Mouse (Mus musculus) C2C12 (cell line): ENCODE results near the gene Arl9. TPM values are rescaled to one million over a fixed set of nuclear protein-coding genes. Genes with fewer than 3 reads are reported as not detected.

Experiments
- H3K27me3 ChIP-seq: one replicate; pipeline ENCODE4 v1.6.1; 2011; ENCODE audit not compliant: control insufficient read depth, insufficient read depth, insufficient read length
- H3K36me3 ChIP-seq: one replicate; pipeline ENCODE4 v1.6.1; 2011; ENCODE audit not compliant: control insufficient read depth, insufficient read depth
- H3K4me3 ChIP-seq: one replicate; pipeline ENCODE4 v1.5.1; 2011; ENCODE audit warnings: mild to moderate bottlenecking, control low read depth; ENCODE audit not compliant: poor library complexity, insufficient read depth, severe bottlenecking
- H3K79me2 ChIP-seq: one replicate; pipeline ENCODE4 v1.6.1; 2011; ENCODE audit not compliant: control insufficient read depth, insufficient read depth
- H3K79me3 ChIP-seq: one replicate; pipeline ENCODE4 v1.6.1; 2011; ENCODE audit warnings: low read depth, control low read depth
- H3ac ChIP-seq: one replicate; pipeline ENCODE3; 2011; ENCODE audit warnings: low read depth; ENCODE audit not compliant: control insufficient read depth, insufficient read length
- CEBPB ChIP-seq: IDR thresholded peaks from one replicate; pipeline ENCODE4 v1.6.1; 2011; ENCODE audit warnings: low read depth, mild to moderate bottlenecking, control low read depth, moderate library complexity
- CTCF ChIP-seq: IDR thresholded peaks from one replicate; pipeline ENCODE4 v1.5.1; 2011; ENCODE audit not compliant: control insufficient read depth, insufficient read depth, insufficient read length
- FOSL1 ChIP-seq: IDR thresholded peaks from one replicate; pipeline ENCODE4 v1.8.0; 2011; ENCODE audit warnings: mild to moderate bottlenecking, low read length; ENCODE audit not compliant: poor library complexity, insufficient read depth, severe bottlenecking
- MAX ChIP-seq: IDR thresholded peaks from one replicate; pipeline ENCODE4 v1.6.1; 2011; ENCODE audit warnings: mild to moderate bottlenecking, control low read depth
- MYOD1 ChIP-seq: IDR thresholded peaks from one replicate; pipeline ENCODE4 v1.6.1; 2011; ENCODE audit warnings: low read depth; ENCODE audit not compliant: control insufficient read depth, insufficient read length
- MYOG ChIP-seq: IDR thresholded peaks from one replicate; pipeline ENCODE4 v1.6.1; 2011; ENCODE audit not compliant: control insufficient read depth, insufficient read length; ENCODE audit errors: extremely low read depth
- USF1 ChIP-seq: IDR thresholded peaks from one replicate; pipeline ENCODE4 v1.6.1; 2011; ENCODE audit warnings: low read depth, mild to moderate bottlenecking, control low read depth, moderate library complexity
- long read RNA-seq, 2 experiments: library from polyadenylated mRNA; unstranded; transcript quantifications; one replicate each; pipeline ENCODE4 v2.0.0; 2019 to 2020
- polyA plus RNA-seq: library from polyadenylated mRNA; unstranded; fragments of >200 nt; fragmentation: generic; extraction: Trizol; gene quantifications from one replicate; pipeline ENCODE4 v1.2.1, GENCODE M21; 2012; ENCODE audit warnings: missing spikeins

Gene Arl9
- not detected for polyA plus RNA-seq
- long read RNA-seq, experiment 1: 0 reads
- long read RNA-seq, experiment 2: 0 reads

- Histone ChIP-seq H3K4me3 (no peak within 1 kb of the TSS), H3K79me3 (no peaks in the 10 kb centered on the region), H3K79me2 (no peaks in the 10 kb centered on the region), H3K36me3 (peaks cover 19% of the 10 kb centered on the region), H3K27me3 (no peaks in the 10 kb centered on the region), H3ac (no peak within 1 kb of the TSS)
- TF ChIP-seq MAX (no peak), FOSL1 (no peak), MYOD1 (no peak), USF1 (no peak), CEBPB (no peak), MYOG (no peak), CTCF (no peak)
Measured at GRCm38 (mm10) chr5:77004051-77004821, at the start of gene Arl9. Gene Arl9 (plus strand): TSS chr5:77004055.

GRCm38 (mm10) chr5:76954271-76954900 lies 49.5 kb upstream of the Arl9 start:
- H3K79me3 ChIP-seq: peaks cover 53% of the 10 kb centered on the region
- H3K36me3 ChIP-seq: peaks cover 41% of the 10 kb centered on the region
- peaks cover 87% of the 10 kb centered on the region for H3K79me2 ChIP-seq
- H3K27me3 ChIP-seq: no peaks in the 10 kb centered on the region
- no peak for TF ChIP-seq USF1
- no peak for TF ChIP-seq CEBPB
- TF ChIP-seq FOSL1: no peak
- TF ChIP-seq MAX: no peak
- no peak for TF ChIP-seq CTCF
- no peak for TF ChIP-seq MYOG
- TF ChIP-seq MYOD1: no peak
- H3K4me3 ChIP-seq: no peak overlapping the region
- no peak overlapping the region for H3ac ChIP-seq

GRCm38 (mm10) chr5:76955474-76955873 lies 48.4 kb upstream of the Arl9 start:
- peaks cover 84% of the 10 kb centered on the region for H3K79me2 ChIP-seq
- no peaks in the 10 kb centered on the region for H3K27me3 ChIP-seq
- peaks cover 52% of the 10 kb centered on the region for H3K36me3 ChIP-seq
- TF ChIP-seq CEBPB (no peak), MYOG (no peak), USF1 (no peak), CTCF (no peak), FOSL1 (no peak), MYOD1 (no peak), MAX (no peak)
- H3K79me3 ChIP-seq: peaks cover 49% of the 10 kb centered on the region
- H3ac ChIP-seq: no peak overlapping the region
- H3K4me3 ChIP-seq: no peak overlapping the region

DNA sequence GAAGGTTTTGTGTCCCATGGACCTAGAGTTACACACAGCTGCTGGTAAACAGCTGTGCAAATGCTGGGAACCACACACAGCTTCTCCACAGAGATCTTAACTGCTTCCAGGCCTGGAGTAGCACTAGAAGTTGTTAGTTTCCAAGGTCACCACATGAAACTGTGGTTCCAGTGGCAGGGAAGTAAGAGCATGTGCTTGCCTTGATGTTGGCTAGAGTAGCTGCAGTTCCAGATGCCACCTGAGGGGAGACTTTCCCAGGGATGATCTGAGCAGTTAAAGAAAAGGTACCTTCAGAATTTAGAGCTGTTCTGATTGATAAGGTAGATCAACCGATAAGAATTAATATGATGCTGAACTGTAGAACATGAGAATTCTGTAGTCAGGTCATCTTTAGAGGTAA lies 45.9 kb upstream of the Arl9 start:
- H3K36me3 ChIP-seq: peaks cover 72% of the 10 kb centered on the region
- H3K27me3 ChIP-seq: no peaks in the 10 kb centered on the region

DNA sequence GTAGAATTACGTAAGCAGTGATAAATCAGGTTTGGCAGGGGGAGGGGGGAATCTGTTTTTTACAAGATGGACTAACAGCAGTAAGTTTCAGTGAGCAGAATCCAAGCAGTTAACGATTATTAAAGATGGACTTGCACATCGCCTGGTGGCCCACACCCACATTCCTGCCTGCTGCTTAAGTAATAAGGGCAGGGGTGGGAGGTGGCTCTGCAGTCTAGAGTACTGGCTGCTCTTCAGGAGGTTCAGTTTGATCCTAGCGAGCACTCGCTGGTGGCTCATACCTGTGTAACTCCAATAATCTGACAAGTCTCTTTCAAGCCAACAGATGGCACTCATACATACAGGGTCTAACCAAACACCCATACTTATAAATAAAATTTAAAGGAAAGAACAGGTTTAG lies 44.3 kb upstream of the Arl9 start:
- H3K79me3 ChIP-seq: peaks cover 24% of the 10 kb centered on the region
- H3K4me3 ChIP-seq: no peak overlapping the region
- TF ChIP-seq MYOG (no peak), CEBPB (no peak), USF1 (no peak), FOSL1 (no peak), MYOD1 (no peak), CTCF (no peak), MAX (no peak)
- no peak overlapping the region for H3ac ChIP-seq
- H3K79me2 ChIP-seq: peaks cover 54% of the 10 kb centered on the region
- no peaks in the 10 kb centered on the region for H3K27me3 ChIP-seq
- H3K36me3 ChIP-seq: peaks cover 77% of the 10 kb centered on the region

More for the DNA sequence above, 45.9 kb upstream of the Arl9 start:
- TF ChIP-seq CEBPB: no peak
- no peak for TF ChIP-seq USF1
- TF ChIP-seq CTCF: no peak
- TF ChIP-seq MAX: no peak
- TF ChIP-seq MYOG: no peak
- no peak for TF ChIP-seq FOSL1
- no peak for TF ChIP-seq MYOD1
- Histone ChIP-seq H3K79me2 (peaks cover 70% of the 10 kb centered on the region), H3K4me3 (no peak overlapping the region), H3ac (no peak overlapping the region), H3K79me3 (peaks cover 40% of the 10 kb centered on the region)
